Mouse (Mus musculus): ENCODE measurements around the gene Plcb1.

Gene Plcb1

DNA sequence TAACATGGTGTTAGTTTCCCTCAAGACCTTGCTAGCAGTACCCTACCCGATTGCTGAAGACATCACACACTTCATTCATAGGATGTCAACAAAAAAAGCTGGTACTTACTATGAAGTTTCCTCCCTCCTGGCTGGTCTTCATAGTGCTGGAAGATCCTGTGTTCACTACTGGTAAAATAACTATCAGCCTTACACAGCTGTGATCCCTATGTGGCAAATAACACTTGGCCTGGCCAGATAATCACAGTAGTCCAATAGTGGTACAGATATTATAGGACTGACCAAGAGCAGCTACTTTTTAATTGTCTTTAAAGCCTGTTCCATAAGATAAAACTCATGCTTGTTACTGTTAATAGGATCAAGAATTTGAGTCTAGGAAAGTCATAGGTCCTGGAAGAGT, 52.3 kb downstream of the Plcb1 start:
- DNase-seq (ENCODE audit: low spot score): no peak

DNA sequence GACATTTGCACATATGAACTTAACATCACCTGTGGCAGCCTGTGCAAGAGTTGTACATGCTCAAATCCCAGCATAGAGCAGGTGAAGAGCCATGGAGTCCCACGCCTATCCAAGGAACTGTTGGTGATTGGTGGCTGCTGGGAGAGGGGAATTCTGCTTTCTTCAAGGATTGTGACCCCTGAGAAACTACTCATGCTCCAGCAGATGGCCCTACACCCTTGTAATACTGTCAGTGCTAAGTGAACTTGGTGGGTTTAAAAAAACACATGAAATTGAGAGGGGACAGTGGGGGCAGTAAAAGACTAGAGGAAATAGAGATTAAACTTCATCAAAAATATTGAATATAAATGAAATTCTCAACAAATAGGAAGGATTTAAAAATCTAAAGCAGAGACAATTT, 53.0 kb downstream of the Plcb1 start:
- DNase-seq (ENCODE audit: low spot score): no peak

DNA sequence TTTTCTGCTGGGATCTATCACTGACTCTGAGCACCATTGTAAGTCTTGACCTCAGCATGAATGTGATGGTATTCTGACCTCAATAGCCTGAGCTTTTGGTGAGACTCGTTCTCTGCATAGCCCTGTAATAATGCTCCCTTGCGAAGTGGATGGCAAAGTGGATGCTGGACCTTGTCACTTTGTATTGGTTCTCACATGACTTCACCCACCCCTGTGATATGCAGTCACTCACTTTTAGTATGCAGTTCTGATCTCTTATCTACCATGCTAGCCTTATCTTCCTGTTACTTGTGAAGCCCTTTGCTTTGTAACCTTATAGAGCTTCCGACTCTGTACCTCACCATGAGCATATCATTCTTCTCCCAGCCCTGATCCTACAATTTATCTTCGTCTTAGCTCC, 57.0 kb downstream of the Plcb1 start:
- no peak for DNase-seq (ENCODE audit: low spot score)

DNA sequence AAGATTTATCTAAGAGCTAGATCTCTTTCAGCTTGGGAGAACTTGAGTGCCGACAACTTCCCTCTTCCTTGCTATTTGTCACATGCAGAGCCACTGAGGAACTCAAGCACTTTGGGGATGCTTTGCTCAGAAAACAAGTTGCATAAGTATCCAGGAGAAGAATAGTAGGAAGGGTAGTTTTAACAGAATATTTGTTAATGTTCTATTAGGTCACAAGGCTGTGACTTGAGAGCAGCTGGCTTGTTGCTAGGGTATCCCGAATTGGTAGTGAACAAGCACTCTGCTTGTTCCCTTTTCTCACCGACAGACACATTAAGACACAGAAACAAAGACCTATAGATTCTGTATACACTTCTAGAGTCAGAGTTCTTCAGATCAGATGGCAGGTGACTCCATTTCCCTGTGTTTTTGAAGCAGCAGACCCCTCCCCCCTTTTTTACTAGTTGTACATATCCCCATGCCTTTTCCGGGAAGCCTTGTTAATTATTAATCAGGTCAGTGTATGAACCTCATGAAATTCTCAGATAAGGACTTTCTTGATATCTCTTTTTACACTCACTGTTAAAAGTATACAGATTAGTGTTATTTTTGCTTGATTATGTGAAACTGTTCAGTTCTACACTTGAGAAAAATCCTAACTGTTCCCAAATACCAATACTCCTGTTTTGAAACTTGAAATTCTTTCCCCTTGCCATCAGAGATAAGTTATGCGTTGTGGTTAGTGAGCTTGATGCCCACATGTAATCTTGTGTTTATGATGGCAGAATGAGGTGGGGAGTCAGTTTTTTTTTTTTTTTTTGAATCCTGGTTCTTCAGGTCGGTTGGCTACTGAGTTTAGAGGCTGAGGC, 58.7 kb downstream of the Plcb1 start:
- no peak for DNase-seq (ENCODE audit: low spot score)

DNA sequence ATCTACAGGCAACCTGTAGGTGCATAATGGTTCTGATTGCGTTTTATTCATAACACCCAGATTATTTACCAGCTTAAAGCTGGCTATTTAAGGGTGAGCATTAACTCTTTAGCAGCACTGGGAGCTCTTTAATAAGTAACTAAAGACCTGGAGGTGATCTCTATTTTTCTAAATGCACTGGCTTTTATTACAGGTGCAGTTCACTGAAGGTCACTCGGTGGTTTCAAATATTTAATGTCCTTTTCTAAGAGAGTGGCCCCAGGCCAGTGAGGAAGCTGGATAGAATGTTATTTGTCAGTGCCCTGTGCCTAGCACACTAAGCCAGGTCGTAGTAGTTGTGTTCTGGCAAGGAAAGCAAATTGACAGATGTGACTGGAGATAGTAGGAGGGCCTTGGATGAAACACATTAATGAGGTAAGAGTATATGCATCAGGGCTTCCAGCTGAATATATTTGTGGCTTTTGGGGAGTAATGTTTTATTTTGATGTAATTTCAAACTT, 59.4 kb downstream of the Plcb1 start:
- DNase-seq (ENCODE audit: low spot score): no peak

DNA sequence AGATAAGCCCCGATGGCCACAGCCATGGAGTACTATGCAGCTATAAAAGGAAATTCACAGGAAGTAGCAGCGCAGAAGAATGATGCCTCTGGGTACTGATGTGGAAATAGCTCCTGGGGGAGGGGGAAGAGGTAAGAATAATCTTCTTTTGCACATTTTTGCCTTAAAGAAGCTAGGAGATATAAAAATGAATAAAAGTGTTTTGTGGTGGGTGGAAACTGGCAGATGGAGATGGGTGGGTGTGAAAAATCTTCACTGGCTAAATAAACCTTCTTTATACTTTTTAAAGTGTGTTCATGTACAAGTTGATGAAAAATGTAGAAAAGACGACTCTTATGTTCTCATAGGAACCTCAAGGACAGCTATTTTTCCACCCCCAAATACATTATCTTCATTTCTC, 60.7 kb downstream of the Plcb1 start:
- DNase-seq (ENCODE audit: low spot score): no peak

DNA sequence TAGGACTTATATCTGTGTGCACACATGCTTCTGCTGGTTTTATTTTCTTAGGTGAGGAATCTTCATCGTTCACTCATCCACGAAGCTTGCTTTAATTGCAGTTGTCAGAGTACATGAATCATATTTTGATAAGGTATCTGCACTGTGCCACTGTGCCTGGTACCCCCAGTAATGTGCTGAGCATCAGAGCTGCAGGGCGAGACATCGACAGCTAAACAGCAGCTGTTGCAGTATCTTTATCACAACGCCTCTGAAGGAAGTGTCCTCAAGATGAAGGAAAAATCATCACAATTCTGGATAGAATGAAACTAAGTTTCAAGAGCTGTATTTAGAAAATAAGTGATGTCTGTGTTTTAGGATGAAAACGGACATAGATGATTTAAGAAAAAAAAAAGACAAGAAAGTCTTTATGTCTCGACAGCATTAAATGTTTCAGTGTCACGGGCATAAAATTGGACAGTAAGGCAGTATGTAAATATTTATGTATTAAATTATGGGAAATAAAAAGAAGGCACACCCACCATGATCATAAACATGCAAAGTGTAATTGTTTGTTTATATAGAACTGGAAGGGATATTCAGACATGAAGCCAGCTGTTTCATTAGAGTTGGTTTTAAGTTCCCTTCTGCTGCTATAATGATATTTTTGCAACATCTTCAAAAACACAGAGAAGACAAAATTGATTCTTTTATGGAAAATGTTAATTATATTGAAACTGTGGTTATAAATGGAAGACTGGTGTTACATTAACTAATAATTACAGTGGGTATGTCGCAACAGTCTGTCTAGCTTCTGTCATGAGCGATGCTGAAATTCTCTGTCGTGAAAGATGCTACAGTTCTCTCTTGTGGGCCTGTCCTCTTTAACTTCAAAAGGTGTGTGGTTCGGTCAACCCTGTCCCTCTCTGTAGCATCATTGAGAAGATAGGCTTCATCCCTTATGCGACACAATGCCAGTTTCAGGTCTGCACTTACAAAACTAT, 65.6 kb downstream of the Plcb1 start:
- no peak for DNase-seq (ENCODE audit: low spot score)

DNA sequence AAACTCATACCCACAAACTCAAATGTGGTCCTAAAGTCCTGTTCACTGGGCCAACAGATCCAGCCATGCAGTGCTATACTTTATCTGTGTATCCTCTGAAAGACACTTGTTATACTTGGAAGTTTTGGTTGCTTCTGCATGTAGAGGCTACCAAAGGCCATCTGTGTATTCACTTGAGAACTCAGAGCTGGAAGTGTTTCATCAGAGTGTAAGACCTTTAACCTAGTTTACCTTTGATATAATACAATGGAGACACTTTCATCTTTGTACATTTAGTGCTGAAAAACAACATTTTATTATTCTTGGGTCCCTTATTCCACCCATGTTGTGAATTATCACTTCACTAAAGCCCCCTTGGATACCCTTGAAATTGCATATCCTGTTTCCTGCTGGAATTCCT, 70.4 kb downstream of the Plcb1 start:
- no peak for DNase-seq (ENCODE audit: low spot score)

DNA sequence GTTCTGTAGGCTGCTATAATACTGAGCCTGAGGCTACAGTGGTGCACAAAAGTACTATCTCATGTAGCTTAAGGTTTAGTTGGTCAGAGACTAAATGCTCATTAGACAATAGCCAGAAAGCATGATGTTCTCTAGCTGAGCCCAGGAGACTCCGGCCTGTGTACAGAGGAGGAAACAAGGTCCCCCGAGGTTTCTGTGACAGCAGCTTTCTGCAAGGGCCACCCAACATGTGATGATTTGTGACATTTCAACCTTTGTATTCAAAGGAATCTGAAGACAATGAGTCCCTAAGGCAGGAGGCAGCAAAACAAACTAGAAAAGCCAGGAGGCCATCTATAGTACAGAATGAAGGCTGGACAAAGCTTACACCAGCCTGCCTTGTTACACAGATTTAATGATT, 70.8 kb downstream of the Plcb1 start:
- DNase-seq (ENCODE audit: low spot score): no peak

DNA sequence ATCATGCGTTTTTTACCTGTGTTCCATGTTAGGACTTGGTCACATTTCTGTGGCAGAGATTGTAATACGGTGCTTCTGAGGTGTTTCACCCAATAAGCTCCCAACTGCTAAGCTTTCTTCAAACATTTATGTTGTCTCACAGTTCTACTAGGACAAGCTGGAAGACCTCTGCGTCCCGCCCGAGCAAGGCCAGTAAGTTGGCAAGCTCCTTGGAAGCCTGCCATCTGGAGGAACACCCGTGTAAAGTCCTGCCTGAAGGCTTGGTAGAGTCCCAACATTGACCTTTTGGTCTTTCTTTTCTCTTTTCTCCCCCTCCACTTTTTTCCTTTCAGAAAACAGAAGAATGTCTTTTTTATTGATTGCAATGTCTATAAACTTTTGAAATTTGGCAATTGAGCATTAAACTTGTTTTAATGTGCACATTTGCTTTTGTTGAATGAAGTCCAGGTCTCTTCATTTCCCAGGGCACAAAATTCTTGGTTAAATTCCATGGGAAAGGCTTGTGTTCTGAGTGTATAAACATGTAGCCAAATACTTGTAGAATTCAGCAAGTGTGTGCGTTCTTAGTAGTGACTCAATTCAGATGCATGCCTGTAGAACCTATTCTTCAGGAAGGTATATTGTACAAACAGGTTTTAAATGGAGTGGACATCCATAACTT, 79.2 kb downstream of the Plcb1 start:
- DNase-seq (ENCODE audit: low spot score): no peak

DNA sequence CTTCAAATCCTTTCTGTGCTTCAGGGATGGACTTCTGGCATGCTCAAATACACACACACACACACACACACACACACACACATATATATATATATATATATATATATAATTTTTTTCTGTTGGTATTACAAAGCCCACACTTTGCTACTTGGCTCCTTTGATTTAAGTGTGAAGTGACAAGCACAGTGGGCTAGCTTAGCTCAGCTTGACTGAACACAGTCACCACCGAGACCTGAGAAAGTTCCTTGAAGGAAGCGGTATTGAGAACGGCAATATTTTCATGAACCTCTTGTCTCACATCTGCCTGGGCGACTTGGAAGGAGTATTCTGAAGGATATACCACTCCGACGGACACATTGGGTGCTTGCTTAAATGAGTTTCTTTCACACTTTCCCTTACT, 81.5 kb downstream of the Plcb1 start:
- no peak for DNase-seq (ENCODE audit: low spot score)

DNA sequence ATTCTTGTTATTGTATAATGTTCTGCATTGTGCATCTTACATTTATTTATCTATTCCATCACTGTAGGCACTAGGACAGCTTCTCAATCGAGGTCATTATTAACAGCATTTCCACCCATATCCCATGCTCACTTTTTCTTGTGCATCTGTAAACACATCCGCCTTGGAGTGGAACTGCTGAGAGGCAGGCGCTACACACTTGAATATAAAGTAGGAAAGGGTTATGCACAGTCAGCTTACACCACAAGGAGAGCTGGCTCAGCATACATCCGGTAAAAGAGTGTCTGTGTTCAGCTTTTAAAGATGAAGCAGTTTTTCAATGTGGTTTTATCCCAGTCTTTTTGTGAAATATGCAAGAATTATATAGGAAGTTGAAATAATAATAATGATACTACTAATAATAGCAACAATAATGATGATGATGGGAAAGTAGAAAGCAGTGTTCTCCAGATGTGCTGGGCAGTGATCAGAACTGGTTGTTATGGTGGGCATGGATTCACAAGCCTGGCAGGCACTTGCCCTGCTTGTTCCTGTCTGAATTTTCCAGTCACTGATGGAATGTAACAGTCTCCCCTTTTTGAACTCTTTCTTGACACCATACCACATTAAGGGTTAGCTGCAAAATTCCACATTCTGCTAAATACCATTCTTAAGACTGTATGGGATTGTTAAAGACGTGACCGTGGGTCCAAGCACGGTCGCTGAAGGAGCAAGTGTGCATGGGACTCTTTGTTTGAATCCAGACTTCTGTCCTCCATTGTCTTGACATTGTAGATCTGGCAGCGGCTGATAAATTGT, 86.0 kb downstream of the Plcb1 start:
- no peak for DNase-seq (ENCODE audit: low spot score)

DNA sequence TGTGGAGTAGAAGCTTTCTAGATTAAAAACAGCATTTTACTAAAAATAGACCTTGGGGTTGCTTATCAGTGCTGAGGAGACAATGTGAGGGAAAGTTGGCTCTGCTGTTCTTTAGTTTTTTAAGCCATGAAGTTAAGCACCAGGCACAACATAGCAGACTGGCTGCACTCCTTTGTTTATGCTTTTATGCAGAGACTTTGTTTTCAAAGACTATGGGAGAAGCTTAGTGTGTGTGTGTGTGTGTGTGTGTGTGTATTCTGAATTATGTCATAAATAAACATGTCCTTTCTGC, 86.6 kb downstream of the Plcb1 start:
- DNase-seq (ENCODE audit: low spot score): no peak

DNA sequence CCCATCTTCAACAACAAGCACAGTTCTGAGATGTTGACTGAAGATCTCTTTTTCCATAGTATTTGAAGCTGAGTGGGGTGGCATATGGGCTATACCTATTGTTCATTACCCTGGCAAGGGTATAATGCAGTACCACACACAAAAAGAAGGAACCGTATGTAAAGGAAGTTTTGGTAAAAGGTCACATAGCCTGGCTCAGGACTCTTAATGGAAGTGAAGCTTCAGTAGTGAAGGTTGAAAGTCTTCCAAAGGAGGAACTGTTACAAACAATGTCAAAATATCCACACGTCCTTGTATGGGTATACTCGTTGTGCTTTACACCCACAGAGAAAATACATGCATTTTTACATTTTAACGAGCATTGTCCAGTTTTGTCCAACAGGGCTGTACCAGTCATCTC, 91.3 kb downstream of the Plcb1 start:
- no peak for DNase-seq (ENCODE audit: low spot score)

DNA sequence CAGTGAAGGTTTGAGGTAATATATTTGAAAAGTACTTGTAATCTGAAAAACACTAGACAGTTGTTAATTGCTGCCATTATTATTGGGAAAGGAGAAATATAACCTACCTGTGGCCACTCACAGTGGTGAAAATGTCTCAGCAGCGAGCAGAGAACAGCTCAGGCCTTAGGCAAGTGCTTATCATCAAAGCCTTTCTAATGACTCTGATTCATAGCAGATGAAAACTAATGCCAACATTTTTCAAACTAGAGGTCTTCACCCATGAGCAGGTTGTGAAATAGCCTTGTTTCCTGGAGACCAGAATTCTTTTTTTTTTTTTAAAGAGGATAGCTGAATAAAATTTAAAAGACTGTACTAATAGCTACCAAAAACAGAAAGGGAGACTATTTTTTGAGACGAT, 105.3 kb downstream of the Plcb1 start:
- no peak for DNase-seq (ENCODE audit: low spot score)

DNA sequence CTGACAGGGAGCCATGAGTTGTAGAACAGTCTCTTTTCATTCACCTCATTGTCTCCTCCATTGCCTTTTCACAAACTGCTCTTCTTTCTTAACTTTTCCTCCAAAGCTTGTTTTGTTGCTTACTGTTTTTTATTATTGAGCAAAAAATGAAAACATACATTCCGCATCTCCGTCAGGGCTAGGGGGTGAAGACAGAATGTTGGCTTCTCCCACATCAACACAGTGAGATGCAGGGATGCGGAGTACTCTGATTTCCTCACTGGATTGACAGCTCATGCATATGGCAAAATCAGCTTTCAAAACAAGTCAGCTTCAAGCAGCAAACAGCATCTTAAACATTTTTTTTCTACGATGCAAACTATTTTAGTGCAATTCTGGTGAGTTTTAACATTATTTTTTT, 108.9 kb downstream of the Plcb1 start:
- DNase-seq (ENCODE audit: low spot score): no peak

DNA sequence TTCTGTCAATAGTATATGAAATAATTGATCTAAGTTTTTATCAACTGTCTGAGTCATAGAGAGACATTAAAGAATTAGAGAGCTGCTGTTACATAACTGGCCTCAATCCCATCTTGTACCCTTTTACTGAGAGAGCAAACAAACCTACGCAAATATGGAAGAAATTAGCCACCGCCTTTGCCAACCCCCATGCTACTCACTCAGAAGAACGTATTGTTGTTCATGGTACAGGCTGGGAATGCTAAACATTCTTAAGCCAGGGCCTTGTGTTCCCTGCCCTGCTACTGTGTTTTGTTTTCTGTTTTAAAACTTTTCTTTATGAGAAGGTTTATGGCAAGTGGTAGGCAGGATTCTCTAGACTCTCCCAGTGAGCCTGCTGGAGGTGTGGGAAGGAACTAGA, 110.3 kb downstream of the Plcb1 start:
- DNase-seq (ENCODE audit: low spot score): no peak

DNA sequence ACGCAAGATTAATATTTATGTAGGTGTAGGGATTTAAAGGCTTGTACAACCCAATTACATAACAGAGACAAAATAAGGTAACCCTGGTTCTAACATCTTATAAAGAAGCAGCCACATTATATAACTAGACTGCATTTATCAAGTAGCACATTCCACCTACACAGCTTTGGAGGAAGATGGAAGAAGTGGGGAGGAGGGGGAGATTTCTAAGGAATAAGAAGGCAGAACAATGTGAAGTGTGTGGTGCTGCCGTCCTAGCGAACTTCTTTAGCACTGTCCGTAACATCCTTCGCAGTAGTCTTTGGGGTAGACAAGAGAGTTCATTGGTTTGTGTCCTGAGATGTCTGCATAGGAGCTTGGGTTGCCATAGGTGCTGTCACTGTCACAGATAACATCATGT, 111.2 kb downstream of the Plcb1 start:
- no peak for DNase-seq (ENCODE audit: low spot score)

DNA sequence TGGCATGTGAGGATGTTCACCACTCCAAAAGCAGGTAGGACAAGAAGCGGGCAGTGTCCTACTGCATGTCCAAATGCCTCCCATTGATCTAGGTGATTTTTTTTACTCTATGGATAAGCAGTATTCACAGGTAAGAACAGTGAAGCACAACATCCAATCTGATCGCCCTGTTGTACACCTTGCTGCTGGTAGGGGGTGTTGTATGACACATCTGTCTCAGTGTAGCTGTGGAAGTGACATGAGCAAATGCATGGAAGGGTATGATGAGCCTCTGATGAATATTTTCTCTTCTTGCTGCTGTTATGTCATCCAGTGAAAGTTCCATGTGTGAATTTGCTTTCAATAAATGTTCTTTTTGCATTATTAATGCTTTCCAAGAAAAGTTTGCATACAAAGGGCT, 115.7 kb downstream of the Plcb1 start:
- no peak for DNase-seq (ENCODE audit: low spot score)

DNA sequence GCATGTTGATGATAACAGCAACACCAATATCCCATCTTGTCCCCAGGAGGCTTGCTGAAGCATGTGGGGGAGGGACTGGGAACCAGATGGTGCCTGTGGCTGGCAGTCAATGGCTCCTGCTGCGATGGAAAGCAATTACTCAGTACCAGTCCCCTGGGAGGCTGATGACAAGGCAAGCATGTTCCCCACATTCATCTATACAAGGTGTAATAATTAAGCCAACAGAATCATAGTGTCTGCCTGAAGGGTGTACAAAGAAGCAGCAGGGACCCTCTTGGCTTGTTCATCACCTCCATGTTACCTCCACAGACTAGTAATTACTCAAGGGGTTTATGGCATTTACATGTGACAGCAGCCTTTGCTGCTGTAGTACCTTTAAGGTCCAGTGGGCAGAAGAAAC, 125.0 kb downstream of the Plcb1 start:
- DNase-seq (ENCODE audit: low spot score): no peak

DNA sequence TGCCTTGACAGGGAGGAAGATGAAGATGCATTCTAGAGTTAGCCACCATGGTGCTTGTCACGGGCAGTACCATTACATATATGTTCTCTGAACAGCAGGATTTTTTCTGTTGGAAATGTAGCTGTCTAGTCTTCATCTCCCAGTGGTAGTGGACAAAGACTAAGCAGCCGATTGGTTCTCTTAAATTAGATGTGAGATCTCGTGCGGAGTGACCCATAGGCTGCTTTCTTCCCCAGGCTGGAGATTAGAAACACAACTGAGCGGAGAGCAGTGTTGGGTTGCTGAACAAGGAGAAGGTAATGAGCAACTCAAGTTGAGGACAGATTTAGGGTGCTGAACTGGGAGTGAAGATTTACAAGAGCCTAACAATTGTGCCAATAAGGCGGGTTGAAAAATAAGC, 125.5 kb downstream of the Plcb1 start:
- DNase-seq (ENCODE audit: low spot score): no peak

DNA sequence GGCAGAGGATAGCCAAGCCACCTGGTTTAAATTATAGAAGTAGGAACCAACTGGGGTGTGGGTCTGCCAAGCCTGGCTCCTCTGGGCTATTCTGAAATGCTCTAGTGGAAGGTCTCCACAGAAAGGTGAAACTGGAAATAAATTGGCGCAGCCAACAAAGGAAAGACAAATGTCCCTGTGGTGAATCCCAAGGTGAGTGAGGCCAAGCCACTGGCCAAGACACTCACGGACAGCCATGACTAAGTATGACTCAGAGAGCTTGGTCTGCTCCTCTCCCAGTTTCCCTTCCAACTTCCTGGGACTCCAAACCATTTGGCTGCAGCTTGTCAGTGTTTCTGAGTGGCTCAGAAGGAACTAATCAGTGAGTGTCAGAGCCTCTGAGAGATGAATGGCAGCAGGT, 126.7 kb downstream of the Plcb1 start:
- DNase-seq (ENCODE audit: low spot score): no peak
